Mouse (Mus musculus) left cerebral cortex, postnatal 25 days (tissue): ENCODE measurements around the gene AW549877. TPM values are rescaled to one million over a fixed set of nuclear protein-coding genes. Genes with fewer than 3 reads are reported as not detected.
A peak's percentile ranks its signal among the peaks of the same experiment; 100 is the strongest.

Experiments
- DNase-seq, 2 experiments: peaks; one replicate each; pipeline ENCODE4 v3.0.0; 2022; ENCODE audit warnings: low spot score in 2 of 2, mixed read lengths in 1 of 2
- intact Hi-C: fragments of 180-260 bp; cut with DNase I; formaldehyde crosslinking; loops from one replicate; pipeline ENCODE4 v1.15.1; 2025
- total RNA-seq, 2 experiments: library from RNA; stranded (reverse); gene quantifications; 2 replicates each; pipeline ENCODE4 v1.2.3; 2021

The AW549877 gene
- total RNA-seq, 2 experiments from 2014 or later: 43.8 to 49.9 TPM

DNA sequence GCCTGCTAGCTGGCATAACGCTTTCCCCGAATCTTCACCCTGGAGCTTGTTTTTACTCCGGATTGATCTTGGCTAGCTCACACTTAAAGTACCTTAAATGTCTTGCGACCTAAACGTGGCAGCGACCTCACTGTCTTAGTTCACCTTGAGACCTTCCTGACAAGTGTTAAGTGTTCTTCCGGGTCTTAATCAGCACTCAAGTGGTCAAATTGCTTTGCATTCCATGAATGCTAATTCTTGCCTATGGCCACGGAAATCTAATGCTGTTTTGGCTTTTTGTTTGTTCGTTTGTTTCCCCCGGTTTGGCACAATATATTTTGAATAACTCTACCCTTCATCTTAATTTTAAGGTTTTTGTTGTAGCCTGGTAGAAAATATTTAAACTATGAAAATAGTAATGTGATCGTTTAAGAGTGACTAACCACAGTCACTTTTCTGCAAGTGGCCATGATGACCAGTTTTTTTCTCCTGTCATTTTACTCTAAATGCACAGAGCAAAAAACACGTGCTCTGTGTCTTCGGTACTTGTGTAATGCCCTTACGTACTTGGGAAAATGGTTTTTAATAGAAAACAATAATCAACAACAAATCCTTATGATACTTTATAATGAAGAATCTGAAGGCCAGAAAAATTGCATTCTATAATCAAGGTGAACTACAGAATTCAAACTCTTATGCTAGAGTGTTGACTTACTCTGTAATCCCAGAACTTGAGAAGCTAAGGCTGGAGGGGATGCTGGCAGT, 895 bp upstream of the AW549877 start:
- no peak for DNase-seq
- intact Hi-C loops: loop anchor here (2.0 kb wide), 1 partner anchor 1120 kb away; the partner anchor contains the start of gene Rpl37

DNA sequence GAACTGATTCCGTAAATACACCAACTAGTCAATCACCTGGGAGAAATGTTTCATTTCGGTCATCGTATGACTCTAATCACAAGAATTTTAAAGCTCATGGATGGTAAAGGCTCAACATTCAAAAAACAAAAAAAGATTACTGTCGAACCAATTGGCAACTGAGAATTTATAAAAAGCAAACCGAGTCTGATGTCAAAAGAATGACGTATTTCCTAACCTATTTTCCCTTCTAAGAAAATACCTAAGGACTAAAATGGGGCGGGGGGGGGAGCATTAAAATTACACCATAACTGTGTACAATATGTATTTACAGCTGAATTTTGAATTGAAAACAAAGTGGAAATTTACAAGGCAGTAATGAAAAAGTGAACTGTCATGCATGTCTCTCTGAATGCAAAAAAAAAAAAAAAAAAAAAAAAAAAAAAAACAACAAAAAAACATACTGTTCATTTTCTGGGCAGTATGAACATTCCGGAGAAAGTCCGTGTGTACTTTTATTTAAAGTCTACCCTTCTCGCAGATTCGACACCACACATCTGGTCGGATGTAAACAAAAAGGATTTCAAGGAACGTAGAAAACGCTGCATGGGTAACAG, 594 bp downstream of the AW549877 start:
- DNase-seq: peak in 1 of 2 experiments; percentile 15
- intact Hi-C loops: loop anchor here (1.0 kb wide), 1 partner anchor 32 kb away; no protein-coding TSS in a partner anchor

DNA sequence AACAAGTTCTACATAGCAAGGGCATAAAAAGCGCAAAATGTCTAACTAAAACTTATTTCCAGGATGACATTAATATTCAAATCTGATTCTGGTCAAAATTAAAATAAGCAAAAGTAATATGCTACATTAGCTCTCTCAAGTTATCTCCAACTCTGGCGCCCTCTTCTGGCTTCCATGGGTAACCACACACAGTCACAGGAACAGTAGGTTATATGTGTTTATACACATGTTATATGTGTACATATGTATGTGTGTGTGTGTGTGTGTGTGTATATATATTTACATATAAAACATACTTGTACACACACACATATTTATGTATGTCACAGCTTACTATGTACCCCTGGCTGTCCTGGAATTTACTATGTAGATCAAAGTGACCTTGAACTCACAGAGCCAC, 7.6 kb downstream of the AW549877 start:
- intact Hi-C loops: no loop called here
- peak in 1 of 2 experiments; percentile 21 for DNase-seq

DNA sequence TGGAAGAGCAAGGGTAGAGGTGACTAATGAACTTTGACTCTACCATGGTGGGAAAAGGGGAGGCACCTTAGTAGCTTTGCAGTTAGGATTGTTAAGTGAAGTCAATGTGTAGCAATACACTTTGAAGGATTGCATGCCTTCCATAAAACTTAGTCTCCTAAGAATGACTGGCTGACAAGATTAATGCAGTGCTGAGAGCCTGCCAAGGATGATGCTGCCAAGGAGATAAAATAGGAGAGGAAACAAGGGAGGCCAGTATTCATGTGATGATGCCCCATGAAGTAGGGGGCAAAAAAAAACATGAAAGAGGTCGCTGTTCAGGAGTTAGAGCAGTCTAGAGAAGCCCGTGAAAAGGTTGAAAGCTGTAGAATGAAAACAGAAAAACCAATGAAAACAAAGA, 10.7 kb downstream of the AW549877 start:
- intact Hi-C loops: no loop called here
- DNase-seq: no peak

DNA sequence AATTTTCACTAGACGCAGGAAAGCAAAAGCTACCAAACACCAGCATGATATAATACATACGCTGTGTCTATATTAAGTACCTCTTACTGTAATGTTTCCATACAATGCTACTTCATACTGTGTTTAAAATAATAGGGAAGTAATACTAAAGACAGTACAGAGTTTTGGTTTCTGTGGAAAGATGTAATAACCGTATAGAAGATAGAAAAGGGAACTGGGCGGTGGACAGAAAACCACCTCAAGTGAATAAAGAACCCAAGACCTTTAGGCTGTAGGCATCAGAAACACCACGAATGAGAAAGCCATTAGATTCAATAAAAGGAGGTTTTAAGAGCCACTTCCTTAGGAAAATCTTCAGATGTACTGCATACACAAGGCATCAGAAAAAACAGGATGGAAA, 12.8 kb downstream of the AW549877 start:
- intact Hi-C loops: no loop called here

DNA sequence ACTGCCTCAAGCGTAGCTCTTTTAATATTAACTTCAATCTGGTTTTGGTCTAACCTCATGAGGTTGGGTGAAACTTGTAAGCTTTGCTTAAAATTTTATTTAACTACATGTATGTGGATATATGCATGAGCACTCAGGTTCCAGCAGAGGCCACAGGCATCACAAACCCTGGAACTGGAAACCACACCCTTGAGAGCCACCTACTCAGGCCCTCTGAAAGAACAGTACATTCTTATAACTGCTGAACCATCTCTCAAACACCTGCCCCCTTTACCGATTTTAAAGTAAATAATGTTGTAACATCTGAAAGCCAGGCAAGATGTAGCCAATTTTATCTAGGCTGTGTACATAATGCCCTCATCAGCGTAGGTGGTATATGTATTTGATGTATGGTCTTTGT, 15.7 kb downstream of the AW549877 start:
- peak in 1 of 2 experiments; percentile 9 for DNase-seq
- intact Hi-C loops: loop anchor here (5.0 kb wide), 2 partner anchors 47 to 62 kb away; partner anchors contain the start of gene Oxct1

More for the DNA sequence above, 12.8 kb downstream of the AW549877 start:
- DNase-seq: no peak

DNA sequence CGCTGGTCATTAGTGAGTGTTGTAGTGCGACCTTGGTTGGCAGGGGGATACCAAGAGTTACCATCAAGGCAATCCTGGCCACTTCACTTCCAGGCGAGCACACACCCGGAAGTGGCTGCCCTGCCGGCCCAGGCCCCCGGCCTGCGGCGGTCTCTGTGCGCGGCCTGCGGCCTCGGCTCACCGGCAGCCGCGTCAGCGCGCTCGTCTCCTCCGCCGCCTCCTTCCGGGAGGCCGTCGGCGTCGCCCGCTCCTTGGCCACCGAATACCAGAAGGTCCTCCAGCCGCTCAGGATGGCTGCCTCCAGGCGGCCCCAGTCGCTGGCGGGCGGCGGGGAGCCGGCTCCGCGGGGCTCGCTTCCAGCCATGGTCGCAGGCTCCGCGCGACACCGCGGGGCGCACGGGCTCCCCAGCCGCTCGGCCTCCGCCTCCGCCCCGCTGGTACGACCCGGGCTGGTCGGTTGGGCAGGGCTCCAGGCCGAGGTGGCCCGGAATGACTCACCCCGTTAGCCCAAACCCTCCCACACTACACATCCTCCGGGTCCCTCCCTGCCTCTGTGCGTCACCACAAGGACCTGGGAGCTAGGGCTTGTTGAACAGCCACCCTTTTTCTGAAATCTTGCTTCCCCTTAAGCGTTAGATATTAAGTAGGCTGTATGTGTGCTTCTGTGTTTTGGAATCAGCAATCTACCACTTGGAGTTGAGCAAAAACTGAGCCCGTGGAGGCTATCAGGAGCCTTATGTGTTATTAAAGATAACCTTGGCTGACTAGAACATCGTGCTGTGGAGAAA, 16.3 kb downstream of the AW549877 start, which contains the start of gene Fbxo4:
Fbxo4 (minus strand) TSS at position 513 of the 788 bp plus-strand sequence.
- DNase-seq: peak; percentile 78 to 81
- intact Hi-C loops: loop anchor here (5.0 kb wide), 2 partner anchors 48 to 63 kb away; partner anchors contain the start of gene Oxct1

DNA sequence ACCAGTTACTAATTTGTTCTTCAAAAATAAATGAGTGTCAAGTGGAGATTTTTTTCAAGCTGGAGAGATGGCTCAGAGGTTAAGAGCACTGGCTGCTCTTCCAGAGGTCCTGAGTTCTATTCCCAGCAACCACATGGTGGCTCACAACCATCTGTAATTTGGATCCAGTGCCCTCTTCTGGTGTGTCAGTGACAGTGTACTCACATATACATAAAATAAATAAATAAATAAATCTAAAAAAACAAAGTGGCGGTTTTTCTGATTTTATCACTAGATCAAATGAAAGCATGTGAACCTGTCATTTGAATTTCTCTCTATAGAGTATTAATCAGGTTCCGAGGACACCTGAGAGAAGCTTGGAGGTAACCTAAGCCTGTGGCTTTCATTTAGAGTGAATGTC, 17.3 kb downstream of the AW549877 start:
- no peak for DNase-seq
- intact Hi-C loops: loop anchor here (5.0 kb wide), 2 partner anchors 49 to 64 kb away; partner anchors contain the start of gene Oxct1

DNA sequence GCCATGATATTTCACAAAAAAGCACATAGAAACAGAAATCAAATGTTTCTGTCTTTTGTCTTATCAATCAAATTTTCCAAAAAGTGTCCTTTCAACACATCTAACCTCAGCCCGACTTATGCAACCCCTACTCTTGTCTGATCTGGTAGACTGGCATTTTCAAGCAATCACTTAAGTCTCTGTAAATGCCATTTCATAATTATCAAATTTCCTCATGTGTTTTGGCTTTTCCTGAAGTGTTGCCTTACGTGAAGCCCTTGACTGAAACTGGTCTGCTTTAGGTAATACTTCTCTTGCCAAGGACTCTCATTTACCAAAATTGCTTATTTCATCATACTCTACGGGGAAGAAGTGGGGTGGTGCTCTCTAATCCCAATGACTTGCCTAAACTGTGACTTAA, 22.2 kb downstream of the AW549877 start:
- intact Hi-C loops: no loop called here
- DNase-seq: no peak

DNA sequence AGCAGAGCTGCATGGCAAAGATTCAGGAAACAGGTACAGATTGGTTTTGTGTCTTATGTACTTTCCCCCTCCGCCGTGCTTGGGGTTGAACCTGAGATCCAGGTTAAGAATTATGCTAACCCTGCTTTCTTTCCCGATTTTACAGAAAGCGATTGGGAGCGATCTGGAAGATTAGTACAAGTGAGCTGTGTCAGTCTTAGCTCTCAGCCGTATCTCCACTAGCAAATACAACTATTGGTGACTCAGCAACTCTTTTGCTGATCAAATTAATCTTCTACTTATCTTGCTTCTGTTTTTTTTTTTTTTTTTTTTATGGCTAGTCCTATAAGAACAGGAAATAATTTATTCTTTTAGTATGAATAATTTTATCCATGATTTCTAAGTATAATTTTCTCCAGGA, 25.4 kb downstream of the AW549877 start:
- DNase-seq: no peak
- intact Hi-C loops: no loop called here

DNA sequence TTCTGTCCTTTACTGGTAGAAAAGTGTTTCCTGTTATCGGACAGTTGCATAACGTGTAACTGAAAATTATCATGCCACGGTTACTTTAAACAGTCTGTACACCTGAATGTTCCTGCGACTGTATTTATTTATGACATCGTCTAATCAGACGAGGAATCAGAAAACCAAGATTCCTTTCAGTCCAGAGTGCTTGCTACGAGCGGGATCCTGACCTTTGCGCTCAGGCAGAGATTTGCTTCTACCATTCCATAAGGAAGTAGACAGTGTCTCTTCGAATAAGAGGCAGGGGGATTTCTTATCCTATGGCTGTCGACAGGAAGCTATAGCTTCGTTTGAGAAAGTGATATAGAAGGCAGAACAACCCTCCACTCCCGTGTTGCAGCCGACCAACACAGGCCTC, 25.8 kb downstream of the AW549877 start:
- no peak for DNase-seq
- intact Hi-C loops: no loop called here

DNA sequence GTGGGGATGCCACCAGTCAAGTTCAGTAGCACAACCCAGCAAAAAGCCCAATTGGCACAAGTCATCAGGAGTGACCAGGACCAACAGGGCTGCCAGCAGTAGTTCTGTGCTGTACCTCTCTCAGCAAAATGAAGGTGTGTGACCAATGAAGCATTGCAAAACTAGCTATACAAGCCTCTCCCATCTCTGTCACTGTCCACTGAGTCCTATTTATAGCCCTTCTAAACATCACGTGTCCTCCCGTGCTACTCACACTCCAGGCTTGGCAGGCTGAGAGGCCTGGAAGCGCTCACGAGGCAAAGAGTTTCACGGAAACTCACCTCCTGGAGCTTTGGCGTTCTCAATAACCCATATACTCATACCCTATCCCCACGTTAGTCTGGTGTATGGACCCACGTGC, 33.3 kb downstream of the AW549877 start:
- intact Hi-C loops: no loop called here
- no peak for DNase-seq

DNA sequence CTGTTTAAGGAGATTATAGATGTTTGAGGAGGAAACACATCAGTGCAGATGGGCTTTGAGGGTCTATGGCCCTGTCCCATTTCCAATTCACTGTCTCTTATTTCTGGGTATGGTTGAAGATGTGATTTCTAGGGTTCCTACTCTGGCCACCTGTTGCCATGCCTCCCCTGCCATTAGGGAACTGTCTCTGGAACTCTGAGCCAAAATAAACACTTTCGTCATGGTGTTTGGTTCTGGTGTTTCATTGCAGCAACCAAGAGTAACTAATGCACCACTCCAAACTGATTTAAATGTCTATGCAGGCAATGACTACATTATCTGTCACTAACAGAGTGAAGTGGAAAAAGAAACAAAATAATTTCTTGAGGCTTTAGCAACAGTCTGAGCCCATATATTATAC, 35.5 kb downstream of the AW549877 start:
- intact Hi-C loops: no loop called here
- DNase-seq: no peak

DNA sequence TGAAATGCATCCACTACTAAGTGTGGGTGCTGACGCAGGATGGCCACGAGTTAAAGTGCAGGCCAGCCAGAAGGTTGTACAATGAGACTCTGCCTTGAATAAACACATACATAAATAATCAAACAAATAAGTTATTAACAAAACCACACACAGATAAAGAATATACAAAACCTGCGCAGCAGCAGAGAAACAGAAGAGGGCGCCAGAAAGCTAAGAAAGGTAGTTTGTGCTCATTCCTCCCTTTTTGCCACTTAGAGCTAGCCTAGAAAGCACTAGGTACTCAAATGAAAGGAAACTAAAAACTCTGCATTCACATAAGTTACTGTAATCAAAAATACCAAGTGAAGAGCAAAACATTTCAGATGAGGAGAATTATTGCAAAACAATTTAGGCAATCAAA, 37.6 kb downstream of the AW549877 start:
- peak; percentile 52 to 66 for DNase-seq
- intact Hi-C loops: loop anchor here (5.0 kb wide), 2 partner anchors 69 to 84 kb away; partner anchors contain the start of gene Oxct1

DNA sequence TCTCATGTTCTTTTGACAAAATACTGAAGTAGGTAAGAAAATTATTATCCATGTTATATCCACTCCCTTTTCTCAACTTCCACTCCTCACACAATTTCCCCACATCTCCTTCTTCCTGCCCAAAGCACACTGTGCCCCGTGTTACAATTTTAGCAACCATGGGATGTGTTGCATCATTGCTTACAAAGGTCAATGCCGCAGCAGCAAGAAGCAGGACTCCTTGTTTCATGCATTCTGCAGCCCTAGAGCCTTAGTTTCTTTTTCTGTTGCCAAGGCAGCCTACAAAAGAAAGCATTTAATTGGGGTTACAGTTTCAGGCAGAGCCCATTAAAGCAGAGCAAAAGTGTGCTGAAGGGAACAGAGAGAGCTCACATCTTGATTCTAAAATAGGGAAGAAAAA, 40.6 kb downstream of the AW549877 start:
- DNase-seq: peak; percentile 17 to 38
- intact Hi-C loops: loop anchor here (5.0 kb wide), 2 partner anchors 72 to 87 kb away; partner anchors contain the start of gene Oxct1

DNA sequence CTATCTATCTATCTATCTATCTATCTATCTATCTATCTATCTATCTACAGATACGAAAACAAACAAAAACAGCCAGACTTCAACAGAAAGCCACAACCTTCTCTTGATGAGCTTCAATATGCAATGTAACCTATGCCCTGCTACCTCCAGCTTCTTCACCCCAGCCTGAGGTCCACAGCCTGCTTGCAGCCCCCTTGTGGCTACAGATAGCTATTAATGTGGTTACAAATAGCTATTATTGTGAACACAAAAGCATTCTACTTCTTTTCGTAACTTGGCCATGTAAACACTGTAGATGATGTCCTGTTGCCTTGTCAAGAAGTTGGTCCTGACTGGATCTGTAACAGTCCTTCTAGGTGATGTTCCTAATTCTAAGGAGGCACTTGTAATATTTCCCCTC, 57.4 kb downstream of the AW549877 start:
- intact Hi-C loops: no loop called here
- no peak for DNase-seq

DNA sequence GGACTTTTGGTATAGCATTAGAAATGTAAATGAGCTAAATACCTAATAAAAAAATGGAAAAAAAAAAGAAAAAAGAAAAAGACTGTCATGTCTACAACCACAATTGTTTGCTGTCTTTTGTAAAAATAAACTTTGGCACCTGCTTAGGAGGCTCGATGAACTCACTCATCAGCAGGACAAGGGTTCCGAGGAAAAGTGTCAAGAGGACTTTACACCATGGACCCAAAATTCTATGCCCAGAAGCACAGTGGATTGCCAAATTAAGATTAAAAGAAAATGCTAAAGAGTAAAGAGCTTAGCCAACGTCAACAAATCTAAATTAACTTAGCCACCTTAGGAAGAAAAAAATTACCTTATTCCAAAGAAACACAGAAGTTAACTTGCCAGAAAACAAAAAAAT, 59.5 kb downstream of the AW549877 start:
- intact Hi-C loops: no loop called here
- no peak for DNase-seq

DNA sequence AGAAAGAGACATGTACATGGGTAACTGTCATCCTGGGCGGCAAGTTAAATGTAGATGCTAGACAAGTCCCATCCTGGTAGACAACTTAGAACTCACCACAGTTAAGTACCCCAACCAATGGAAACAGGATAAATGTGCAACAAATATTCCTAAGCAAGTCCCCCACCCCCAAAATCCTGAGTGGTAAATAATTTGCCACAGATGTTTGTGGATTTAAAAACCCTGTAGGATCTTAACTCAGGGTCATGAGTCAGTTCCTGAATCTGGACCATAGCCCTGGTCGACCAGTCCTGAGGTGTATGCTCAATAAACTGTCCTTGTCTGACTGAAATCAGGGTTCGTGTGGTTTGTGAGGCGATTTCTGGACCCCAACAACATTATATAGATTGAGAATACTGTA, 62.1 kb downstream of the AW549877 start:
- intact Hi-C loops: no loop called here
- no peak for DNase-seq
